Mouse (Mus musculus) lung, embryonic 16.5 days (tissue): ENCODE measurements around the gene Cdip1. TPM values are rescaled to one million over a fixed set of nuclear protein-coding genes. Genes with fewer than 3 reads are reported as not detected.

Source experiments
- ATAC-seq: fragments of 200-750 bp; cut with Nextera tagmentation; 2 replicates; pipeline ENCODE4 v1.8.0; 2017; ENCODE audit warnings: low read depth, mild to moderate bottlenecking, moderate library complexity
- H3K27ac ChIP-seq: fragments of 300-500 bp; sonication (generic); 2 replicates; pipeline ENCODE4 v1.5.1; 2014; ENCODE audit warnings: mild to moderate bottlenecking, control low read depth, low read length
- H3K27me3 ChIP-seq: fragments of 300-500 bp; sonication (generic); 2 replicates; pipeline ENCODE4 v1.6.1; 2014; ENCODE audit warnings: low read depth, low read length, mixed read lengths; ENCODE audit not compliant: control insufficient read depth, insufficient read depth
- H3K36me3 ChIP-seq: fragments of 300-500 bp; sonication (generic); 2 replicates; pipeline ENCODE4 v1.6.1; 2014; ENCODE audit warnings: low read length; ENCODE audit not compliant: control insufficient read depth, insufficient read depth
- H3K4me1 ChIP-seq: fragments of 300-500 bp; sonication (generic); replicated peaks from 2 replicates; pipeline ENCODE4 v1.6.1; 2014; ENCODE audit warnings: low read length, mixed read lengths; ENCODE audit not compliant: control insufficient read depth, insufficient read depth
- H3K4me2 ChIP-seq: fragments of 300-500 bp; sonication (generic); 2 replicates; pipeline ENCODE4 v1.6.1; 2014; ENCODE audit warnings: low read depth, low read length, control low read depth
- H3K4me3 ChIP-seq: fragments of 300-500 bp; sonication (generic); 2 replicates; pipeline ENCODE4 v1.5.1; 2014; ENCODE audit warnings: mild to moderate bottlenecking, low read length, control low read depth
- H3K9ac ChIP-seq: fragments of 300-500 bp; sonication (generic); 2 replicates; pipeline ENCODE4 v1.6.1; 2014; ENCODE audit warnings: low read length, control low read depth
- H3K9me3 ChIP-seq: fragments of 300-500 bp; sonication (generic); 2 replicates; pipeline ENCODE4 v1.6.1; 2016; ENCODE audit warnings: low read length; ENCODE audit not compliant: control insufficient read depth
- WGBS: fragments of 180-500 bp; shearing (Covaris S2); extraction: QIAGEN DNeasy Blood & Tissue Kit; methylation state at CpG from one replicate; pipeline ENCODE4 v1.1.7; 2014; 5-methylcytosine and 5-hydroxymethylcytosine counted together
- polyA plus RNA-seq: library from polyadenylated mRNA; unstranded; fragments of >200 nt; fragmentation: Nextera tagmentation; extraction: Ambion mirVana; gene quantifications from 2 replicates; pipeline ENCODE4 v1.2.1, GENCODE M21; 2015

The Cdip1 gene
- polyA plus RNA-seq, 1 experiment from 2014 or later = 93.4 TPM

DNA sequence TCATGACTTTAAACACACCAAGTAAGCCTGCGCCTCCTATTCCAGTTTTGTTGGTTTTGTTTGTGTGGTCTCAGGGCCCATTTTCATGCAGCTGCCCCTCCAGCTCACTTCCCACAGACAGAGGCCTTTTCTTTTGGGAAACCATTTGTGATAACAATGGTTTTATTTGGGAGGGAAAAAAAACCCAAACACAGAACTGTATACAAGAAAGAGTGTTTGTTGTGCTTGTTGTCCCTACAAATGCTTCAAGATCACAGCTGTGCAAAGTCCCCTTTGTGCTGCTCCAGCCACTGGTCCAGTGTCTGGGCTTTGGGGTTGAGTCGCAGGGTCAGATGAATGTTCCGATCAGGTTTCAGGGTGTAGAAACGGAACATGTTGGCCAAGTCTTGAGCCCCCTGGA lies 78.9 kb downstream of the Cdip1 start:
- peaks cover 19% of the 10 kb centered on the region for H3K36me3 ChIP-seq
- no peaks in the 10 kb centered on the region for H3K9me3 ChIP-seq
- no peak for ATAC-seq
- WGBS = 91% methylated on average over 4 of the region's 4 CpGs
- no peak overlapping the region for H3K9ac ChIP-seq
- H3K27ac ChIP-seq = no peak overlapping the region
- H3K4me3 ChIP-seq = no peak overlapping the region
- H3K4me2 ChIP-seq = no peak overlapping the region
- H3K4me1 ChIP-seq = no peaks in the 10 kb centered on the region
- H3K27me3 ChIP-seq = no peaks in the 10 kb centered on the region

GRCm38 (mm10) chr16:4705541-4705940 lies 84.6 kb downstream of the Cdip1 start:
- Histone ChIP-seq H3K4me1 (no peaks in the 10 kb centered on the region), H3K27ac (no peak overlapping the region), H3K4me3 (no peak overlapping the region), H3K9me3 (no peaks in the 10 kb centered on the region), H3K4me2 (no peak overlapping the region), H3K9ac (no peak overlapping the region), H3K27me3 (no peaks in the 10 kb centered on the region), H3K36me3 (peaks cover 21% of the 10 kb centered on the region)
- ATAC-seq = no peak
- WGBS = 51% methylated on average over 4 of the region's 4 CpGs

- no peak overlapping the region for H3K27ac ChIP-seq
- H3K4me3 ChIP-seq = no peak overlapping the region
- no peaks in the 10 kb centered on the region for H3K27me3 ChIP-seq
- no peak for ATAC-seq
- no peaks in the 10 kb centered on the region for H3K4me1 ChIP-seq
- WGBS = 41% methylated on average over 1 of the region's 1 CpGs
- peaks cover 29% of the 10 kb centered on the region for H3K36me3 ChIP-seq
- no peak overlapping the region for H3K9ac ChIP-seq
- no peaks in the 10 kb centered on the region for H3K9me3 ChIP-seq
- no peak overlapping the region for H3K4me2 ChIP-seq
Observed at GRCm38 (mm10) chr16:4702646-4703045, 87.4 kb downstream of the Cdip1 start.

- H3K4me1 ChIP-seq = no peaks in the 10 kb centered on the region
- ATAC-seq = no peak
- H3K27me3 ChIP-seq = no peaks in the 10 kb centered on the region
- H3K36me3 ChIP-seq = peaks cover 39% of the 10 kb centered on the region
- WGBS = 88% methylated on average over 3 of the region's 3 CpGs
- no peak overlapping the region for H3K4me3 ChIP-seq
- no peaks in the 10 kb centered on the region for H3K9me3 ChIP-seq
- H3K27ac ChIP-seq = no peak overlapping the region
- no peak overlapping the region for H3K4me2 ChIP-seq
- no peak overlapping the region for H3K9ac ChIP-seq
Observed at GRCm38 (mm10) chr16:4701211-4701610, 88.9 kb downstream of the Cdip1 start.

Other genes with a start within 250 kb of the Cdip1 start
- 20.5 and 23.2 TPM in 2 replicates for gene Srl, start 248.5 kb downstream of the Cdip1 start, polyA plus RNA-seq
- gene Tfap4, start 230.4 kb downstream of the Cdip1 start, polyA plus RNA-seq = 13.2 and 15.5 TPM in 2 replicates
- 21.3 and 23.7 TPM in 2 replicates for gene Glis2, start 195.6 kb downstream of the Cdip1 start, polyA plus RNA-seq
- 89.9 and 96.2 TPM in 2 replicates for gene Pam16, start 165.3 kb downstream of the Cdip1 start, polyA plus RNA-seq
- 28.5 and 30.4 TPM in 2 replicates for gene Vasn, start 150.4 kb downstream of the Cdip1 start, polyA plus RNA-seq
- 61.3 and 61.9 TPM in 2 replicates for gene Dnaja3, start 150.3 kb downstream of the Cdip1 start, polyA plus RNA-seq
- 15.9 and 18.3 TPM in 2 replicates for gene Coro7, start 110.5 kb downstream of the Cdip1 start, polyA plus RNA-seq
- 60.6 and 62.5 TPM in 2 replicates for gene Nmral1, start 70.9 kb downstream of the Cdip1 start, polyA plus RNA-seq
- gene Hmox2, start 63.9 kb downstream of the Cdip1 start, polyA plus RNA-seq = 110 and 114 TPM in 2 replicates
- 0.62 and 1.4 TPM in 2 replicates for gene 4930562C15Rik, start 45.1 kb upstream of the Cdip1 start, polyA plus RNA-seq
- 38.2 and 43.1 TPM in 2 replicates for gene Ubald1, start 90.0 kb upstream of the Cdip1 start, polyA plus RNA-seq
- gene Mgrn1, start 96.0 kb upstream of the Cdip1 start, polyA plus RNA-seq = 97.9 and 99.3 TPM in 2 replicates
- gene Nudt16l1, start 148.5 kb upstream of the Cdip1 start, polyA plus RNA-seq = 144 and 152 TPM in 2 replicates
- 55.3 and 55.4 TPM in 2 replicates for gene Anks3, start 173.9 kb upstream of the Cdip1 start, polyA plus RNA-seq
- 0.21 TPM in 1 of 2 replicates, not detected in the other for gene Sept12, start 207.6 kb upstream of the Cdip1 start, polyA plus RNA-seq
- 45.1 and 46.8 TPM in 2 replicates for gene Smim22, start 217.0 kb upstream of the Cdip1 start, polyA plus RNA-seq
- 58.8 and 62.4 TPM in 2 replicates for gene Rogdi, start 223.3 kb upstream of the Cdip1 start, polyA plus RNA-seq